Mouse (Mus musculus) lung, postnatal 25 days (tissue): ENCODE results near the gene Gm17617.
"Not testable (repeated sequence)": the region's sequence is repeated elsewhere in the genome, so short reads cannot be mapped to it uniquely, and the experiment has no call there.

Experiments used
- DNase-seq: peaks from one replicate; pipeline ENCODE4 v3.0.0; 2022; ENCODE audit warnings: low spot score

Gm17617 gene

GRCm38 (mm10) chr13:55124903-55125302 lies 8.4 kb downstream of the Gm17617 start:
- no peak for DNase-seq

- no peak for DNase-seq
Observed at GRCm38 (mm10) chr13:55114375-55114774, 19.0 kb downstream of the Gm17617 start.

DNA sequence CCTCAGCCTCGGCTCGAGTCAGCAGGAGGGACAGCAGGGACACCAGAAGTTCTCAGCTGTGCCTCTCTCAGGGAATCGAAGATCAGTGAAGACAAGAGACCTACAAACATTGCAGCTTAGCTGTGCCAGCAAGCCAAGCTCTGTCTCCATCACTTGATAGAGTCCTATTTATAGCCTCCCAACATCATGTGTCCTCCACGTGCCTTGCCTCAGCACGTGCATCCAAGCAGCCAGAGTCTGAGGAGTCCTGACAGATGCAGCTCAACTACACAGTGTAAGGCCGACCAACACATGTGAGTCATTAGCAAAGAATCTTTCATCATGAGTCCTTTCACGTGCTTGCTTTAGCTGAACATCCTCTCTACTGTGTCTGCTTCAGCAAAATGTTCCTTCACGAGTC lies 25.7 kb downstream of the Gm17617 start:
- DNase-seq: peak; percentile 49

GRCm38 (mm10) chr13:55107116-55107515 lies 26.2 kb downstream of the Gm17617 start:
- DNase-seq: no peak

GRCm38 (mm10) chr13:55105953-55106691 lies 27.2 kb downstream of the Gm17617 start:
- no peak for DNase-seq

DNA sequence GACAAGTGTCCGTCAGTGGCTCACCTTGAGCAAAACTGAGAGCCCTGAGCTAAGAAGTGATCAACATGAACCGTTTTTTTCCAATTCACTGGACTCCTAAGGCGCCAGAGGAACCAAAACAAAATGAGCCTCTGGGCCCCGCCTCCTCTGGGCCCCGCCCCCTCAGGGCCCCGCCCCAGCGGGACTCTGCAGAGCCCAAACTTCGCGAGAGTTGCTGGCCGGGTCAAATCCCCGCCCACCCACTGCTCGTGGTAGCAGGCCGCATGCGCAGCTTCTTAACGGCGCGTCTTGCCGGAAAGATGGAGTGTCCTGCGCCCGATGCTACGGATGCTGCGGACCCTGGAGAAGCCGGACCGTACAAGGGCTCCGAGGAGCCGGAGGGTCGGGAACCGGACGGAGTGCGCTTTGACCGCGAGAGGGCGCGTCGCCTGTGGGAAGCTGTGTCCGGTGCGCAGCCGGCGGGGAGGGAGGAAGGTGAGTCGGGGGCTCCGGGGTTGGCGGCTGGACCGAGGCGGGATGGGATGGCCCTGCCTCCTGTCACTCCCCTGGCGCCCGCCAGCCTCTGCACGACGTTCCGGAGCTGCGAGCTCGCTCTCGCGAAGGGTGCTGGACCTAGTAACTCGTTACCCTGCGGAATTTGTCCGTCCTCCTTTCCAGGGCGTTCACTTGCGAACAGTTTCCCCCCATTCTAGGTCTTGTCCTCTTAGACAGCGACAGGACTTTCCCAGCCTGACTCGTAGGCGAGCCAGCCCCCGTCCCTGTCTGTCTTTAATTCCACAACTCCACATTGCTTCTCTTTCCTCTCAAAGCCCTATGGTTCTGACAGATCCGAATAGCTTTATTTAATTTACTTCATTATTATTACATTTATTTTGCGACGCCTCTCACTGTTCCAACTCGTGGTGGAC lies 28.0 kb downstream of the Gm17617 start, which contains the start of gene Zfp346:
TSS of gene Zfp346 (plus strand) at position 267 of the 908 bp plus-strand sequence.
- DNase-seq: peak; percentile 98

GRCm38 (mm10) chr13:55103351-55103750 lies 30.0 kb downstream of the Gm17617 start:
- DNase-seq: no peak

- no peak for DNase-seq
Observed at GRCm38 (mm10) chr13:55102366-55102765, 31.0 kb downstream of the Gm17617 start.

DNA sequence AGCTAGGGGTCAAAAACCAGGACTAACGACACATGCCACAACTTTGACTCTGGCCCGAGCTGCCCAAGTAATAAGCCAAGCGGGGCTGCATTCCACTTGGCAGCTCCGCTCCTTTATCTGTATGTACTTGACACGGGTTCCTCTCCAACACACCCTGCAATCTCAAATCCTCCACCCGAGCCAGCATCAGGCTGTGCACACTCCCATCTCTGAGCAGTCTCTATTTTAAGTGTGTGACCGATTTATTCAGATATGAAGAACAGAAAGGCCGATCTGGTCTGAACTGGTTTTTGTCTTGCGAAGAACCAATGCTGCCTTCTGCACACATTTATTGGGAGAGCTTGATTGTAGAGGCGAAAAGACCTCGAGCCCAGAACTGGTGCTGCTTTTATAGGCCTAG lies 31.7 kb downstream of the Gm17617 start:
- no peak for DNase-seq

DNA sequence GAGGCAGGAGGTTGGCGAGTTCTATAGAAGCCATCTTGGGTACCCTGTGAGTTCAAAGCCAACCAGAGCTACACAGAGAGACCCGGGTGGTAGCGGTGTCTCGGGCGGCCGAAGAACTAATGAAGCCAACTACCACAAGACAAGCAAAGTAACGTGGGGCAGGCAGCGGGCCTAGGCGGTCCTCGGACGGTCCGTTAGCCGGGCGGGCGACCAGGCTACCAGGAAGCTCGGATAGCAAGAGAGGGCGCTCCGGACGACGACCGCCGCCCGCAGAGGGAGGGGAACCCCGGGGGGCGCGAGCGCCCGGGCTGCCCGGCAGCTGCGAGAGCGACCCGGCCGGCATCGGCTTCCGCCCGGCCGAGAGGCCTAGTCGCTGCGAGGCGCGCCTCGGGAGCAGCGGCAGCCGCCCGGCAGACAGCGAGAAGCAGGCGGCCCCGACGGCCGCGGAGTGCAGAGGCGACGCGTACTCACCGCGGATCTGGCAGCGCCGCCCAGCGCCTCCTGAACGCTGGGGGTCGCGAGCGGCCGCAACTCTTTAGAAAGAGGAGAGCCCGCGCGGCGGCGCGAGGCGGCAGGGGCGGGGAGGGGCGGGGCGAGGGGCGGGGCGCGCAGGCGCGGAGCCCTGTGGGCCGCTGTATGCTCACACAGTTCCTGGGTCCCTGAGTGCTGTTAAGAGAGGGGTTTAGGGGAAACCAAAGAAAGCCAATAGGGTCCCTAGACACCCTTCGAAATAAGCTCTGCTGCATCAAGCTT lies 33.4 kb downstream of the Gm17617 start, which contains the start of gene Uimc1:
TSS of gene Uimc1 (minus strand) at position 575 of the 753 bp plus-strand sequence.
- peak; percentile 80 for DNase-seq

DNA sequence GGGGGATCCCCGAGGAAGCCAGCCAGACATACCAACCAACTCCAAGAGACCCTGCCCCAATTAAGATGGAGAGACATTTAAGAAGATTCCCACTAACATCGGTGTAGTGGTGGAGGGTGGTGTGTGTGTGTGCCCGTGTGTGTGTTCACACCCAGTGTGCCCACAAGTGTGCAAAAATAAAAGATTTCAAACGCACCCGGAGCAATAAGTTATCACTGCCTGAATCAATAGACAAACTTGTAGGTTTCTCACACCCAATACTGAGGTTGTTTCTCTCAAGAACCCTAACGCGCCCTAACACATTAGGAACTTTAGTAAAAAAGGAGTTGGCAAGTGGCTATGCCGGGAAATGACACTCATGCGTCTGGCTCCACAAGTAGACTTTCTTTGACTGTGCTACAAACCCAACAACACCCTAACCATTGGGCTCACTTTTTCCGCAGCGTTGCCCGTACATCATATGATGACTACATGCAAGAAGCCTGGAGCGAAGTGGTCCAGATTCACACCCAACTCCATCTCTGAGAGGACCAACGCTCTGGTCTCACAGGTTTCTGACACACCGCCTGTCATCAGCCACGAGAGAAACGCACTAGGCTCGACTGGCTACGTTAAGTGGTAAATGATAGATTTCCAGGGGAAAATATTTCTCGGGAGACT lies 34.2 kb downstream of the Gm17617 start:
- DNase-seq: peak; percentile 19

GRCm38 (mm10) chr13:55097841-55098240 lies 35.5 kb downstream of the Gm17617 start:
- DNase-seq: not testable (repeated sequence)

DNA sequence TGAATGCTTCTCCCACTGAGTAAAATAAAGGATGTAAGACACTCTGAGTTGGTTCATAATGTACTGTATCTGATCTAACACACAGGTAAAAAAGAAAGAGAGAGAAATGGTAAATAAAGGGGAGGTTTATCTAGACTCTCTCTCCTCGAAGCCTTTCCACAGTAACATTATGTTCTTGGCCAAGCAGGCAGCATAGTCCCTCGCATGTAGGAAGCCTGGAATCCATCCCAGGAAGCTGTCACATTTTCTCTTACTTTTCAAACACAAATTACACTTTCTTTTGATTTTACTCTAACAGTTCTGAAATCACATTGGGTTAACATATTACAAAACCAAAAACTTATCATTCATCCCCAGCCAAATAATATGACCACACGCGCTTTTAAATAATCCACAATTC lies 40.8 kb downstream of the Gm17617 start:
- DNase-seq: no peak
